Mouse (Mus musculus): ENCODE measurements around the gene Nphp1. TPM values are rescaled to one million over a fixed set of nuclear protein-coding genes. Genes with fewer than 3 reads are reported as not detected.
A peak's percentile ranks its signal among the peaks of the same experiment; 100 is the strongest.

Gene Nphp1
- total RNA-seq (2021): 10 to 100 TPM; 16.9 to 19.7 TPM

GRCm38 (mm10) chr2:127788440-127789116 lies at the start of gene Nphp1:
Gene Nphp1, minus strand, starts transcription at chr2:127788897.
- intact Hi-C loops (cut with DNase I): no loop called here
- peak; percentile 86 to 88 for DNase-seq (ENCODE audit: low spot score in 2 of 2)

GRCm38 (mm10) chr2:127832833-127833190 lies 44.1 kb upstream of the Nphp1 start:
- intact Hi-C loops (cut with DNase I): no loop called here

GRCm38 (mm10) chr2:127832103-127832832 lies 43.6 kb upstream of the Nphp1 start:
- intact Hi-C loops (cut with DNase I): no loop called here
- DNase-seq (ENCODE audit: low spot score in 2 of 2): no peak

More at GRCm38 (mm10) chr2:127832833-127833190, 44.1 kb upstream of the Nphp1 start:
- DNase-seq (ENCODE audit: low spot score in 2 of 2): no peak

- intact Hi-C loops (cut with DNase I): no loop called here
- peak; percentile 88 to 89 for DNase-seq (ENCODE audit: low spot score in 2 of 2)
Measured at GRCm38 (mm10) chr2:127831401-127832102, 42.9 kb upstream of the Nphp1 start, which contains the start of gene Bub1. Gene Bub1, minus strand, starts transcription at chr2:127831865.

- intact Hi-C loops (cut with DNase I): no loop called here
- DNase-seq (ENCODE audit: low spot score in 2 of 2): peak; percentile 92 to 93
Measured at GRCm38 (mm10) chr2:127791919-127792603, 3.4 kb upstream of the Nphp1 start, which contains the start of gene Mtln. Gene Mtln, minus strand, starts transcription at chr2:127792488.

- no peak for DNase-seq (ENCODE audit: low spot score in 2 of 2)
- intact Hi-C loops (cut with DNase I): no loop called here
Measured at GRCm38 (mm10) chr2:127789651-127790270, 1.1 kb upstream of the Nphp1 start.

GRCm38 (mm10) chr2:127789138-127789537 lies 441 bp upstream of the Nphp1 start:
- intact Hi-C loops (cut with DNase I): no loop called here
- no peak for DNase-seq (ENCODE audit: low spot score in 2 of 2)

GRCm38 (mm10) chr2:127787226-127787625 lies 1.5 kb downstream of the Nphp1 start:
- intact Hi-C loops (cut with DNase I): no loop called here
- DNase-seq (ENCODE audit: low spot score in 2 of 2): no peak

- intact Hi-C loops (cut with DNase I): no loop called here
Measured at GRCm38 (mm10) chr2:127778451-127778850, 10.2 kb downstream of the Nphp1 start.

GRCm38 (mm10) chr2:127775013-127775412 lies 13.7 kb downstream of the Nphp1 start:
- no peak for DNase-seq (ENCODE audit: low spot score in 2 of 2)
- intact Hi-C loops (cut with DNase I): no loop called here

More at GRCm38 (mm10) chr2:127778451-127778850, 10.2 kb downstream of the Nphp1 start:
- DNase-seq (ENCODE audit: low spot score in 2 of 2): no peak

- no peak for DNase-seq (ENCODE audit: low spot score in 2 of 2)
- intact Hi-C loops (cut with DNase I): no loop called here
Measured at GRCm38 (mm10) chr2:127774578-127774941, 14.1 kb downstream of the Nphp1 start.

GRCm38 (mm10) chr2:127773938-127774577 lies 14.6 kb downstream of the Nphp1 start:
- intact Hi-C loops (cut with DNase I): no loop called here
- DNase-seq (ENCODE audit: low spot score in 2 of 2): no peak

- no peak for DNase-seq (ENCODE audit: low spot score in 2 of 2)
- intact Hi-C loops (cut with DNase I): no loop called here
Measured at GRCm38 (mm10) chr2:127761587-127761986, 27.1 kb downstream of the Nphp1 start.

GRCm38 (mm10) chr2:127760429-127761000 lies 28.2 kb downstream of the Nphp1 start:
- no peak for DNase-seq (ENCODE audit: low spot score in 2 of 2)
- intact Hi-C loops (cut with DNase I): no loop called here

GRCm38 (mm10) chr2:127760014-127760413 lies 28.7 kb downstream of the Nphp1 start:
- intact Hi-C loops (cut with DNase I): no loop called here
- no peak for DNase-seq (ENCODE audit: low spot score in 2 of 2)

- DNase-seq (ENCODE audit: low spot score in 2 of 2): no peak
- intact Hi-C loops (cut with DNase I): no loop called here
Measured at GRCm38 (mm10) chr2:127759157-127759880, 29.4 kb downstream of the Nphp1 start.

- peak; percentile 25 to 32 for DNase-seq (ENCODE audit: low spot score in 2 of 2)
- intact Hi-C loops (cut with DNase I): no loop called here
Measured at GRCm38 (mm10) chr2:127757171-127757570, 31.5 kb downstream of the Nphp1 start.

- DNase-seq (ENCODE audit: low spot score in 2 of 2): no peak
- intact Hi-C loops (cut with DNase I): no loop called here
Measured at GRCm38 (mm10) chr2:127754113-127754512, 34.6 kb downstream of the Nphp1 start.
